Mouse (Mus musculus): Measurements from ENCODE around the gene Tulp4.

Tulp4 gene

DNA sequence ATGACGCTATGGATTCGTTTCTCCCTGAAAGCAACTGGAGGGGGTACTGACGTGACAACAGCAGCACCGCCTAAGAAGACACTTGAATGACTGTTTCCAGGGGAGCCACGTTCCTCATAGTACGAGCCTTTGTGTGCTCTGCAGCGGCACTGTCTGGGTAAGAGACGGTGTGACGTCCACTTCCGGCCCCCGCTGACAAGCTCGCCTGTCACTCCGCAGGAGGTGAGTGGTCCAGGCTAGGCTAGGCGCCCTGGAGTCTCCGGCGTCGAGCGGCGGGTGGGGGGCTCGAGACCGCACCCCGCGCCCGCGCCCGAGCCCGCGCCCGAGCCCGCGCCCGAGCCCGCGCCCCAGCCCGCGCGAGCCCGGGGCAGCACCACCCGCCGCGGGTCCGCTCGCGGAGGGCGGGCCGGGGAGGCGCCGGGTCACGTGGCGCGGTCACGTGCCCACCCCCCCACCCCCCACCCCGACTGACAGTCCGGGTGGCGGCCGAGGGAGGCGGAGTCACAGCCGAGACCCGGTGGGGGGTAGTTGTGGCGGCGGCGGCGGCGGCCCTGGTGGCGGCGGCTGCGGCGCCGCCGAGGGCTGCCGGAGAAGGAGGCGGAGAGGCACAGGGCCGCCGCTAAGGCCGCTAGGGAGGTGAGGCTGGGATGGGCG is at the start of gene Tulp4:
TSS of gene Tulp4 (plus strand) at position 77 of the 654 bp plus-strand sequence.
- DNase-seq (ENCODE audit: low spot score in 2 of 2): peak; percentile 81 to 84

DNA sequence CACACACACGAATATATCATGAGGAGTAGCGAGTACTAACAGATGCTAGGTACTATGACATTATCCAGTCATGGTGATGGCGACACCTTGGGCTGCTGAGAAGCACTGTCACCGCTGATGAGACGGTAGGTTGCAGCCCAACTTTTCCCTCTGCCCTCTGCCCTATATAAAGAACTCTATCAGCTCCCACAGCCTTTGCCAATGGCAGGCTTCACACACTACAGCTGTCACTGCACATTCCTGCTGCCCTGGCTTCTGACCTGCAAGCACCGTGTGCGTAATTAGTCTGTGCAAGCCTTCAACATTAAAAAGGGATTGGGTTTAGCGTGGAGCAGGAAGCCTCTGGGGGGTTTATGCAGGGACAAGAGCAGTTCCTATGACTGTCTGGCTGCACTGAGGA is 43.4 kb upstream of the Tulp4 start:
- no peak for DNase-seq (ENCODE audit: low spot score in 2 of 2)

DNA sequence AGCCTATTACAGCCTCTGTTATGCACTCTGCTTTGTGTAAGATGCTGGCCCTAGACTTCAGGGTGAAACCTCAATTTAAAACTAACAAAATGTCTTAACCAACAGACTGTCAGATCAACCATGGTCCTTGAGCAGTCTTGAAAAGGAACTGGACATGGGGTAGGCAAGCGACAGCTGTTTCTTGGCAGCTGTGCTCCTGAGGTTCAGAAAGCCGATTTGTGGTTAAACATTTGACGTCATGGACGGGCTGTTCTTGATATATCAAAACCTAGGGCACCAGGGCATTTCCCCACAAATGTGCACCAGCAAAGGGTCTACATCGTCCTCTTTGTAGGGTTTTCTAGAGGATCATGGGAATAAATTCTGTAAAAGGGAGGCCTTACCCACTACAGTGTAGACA is 42.7 kb upstream of the Tulp4 start:
- DNase-seq (ENCODE audit: low spot score in 2 of 2): no peak

DNA sequence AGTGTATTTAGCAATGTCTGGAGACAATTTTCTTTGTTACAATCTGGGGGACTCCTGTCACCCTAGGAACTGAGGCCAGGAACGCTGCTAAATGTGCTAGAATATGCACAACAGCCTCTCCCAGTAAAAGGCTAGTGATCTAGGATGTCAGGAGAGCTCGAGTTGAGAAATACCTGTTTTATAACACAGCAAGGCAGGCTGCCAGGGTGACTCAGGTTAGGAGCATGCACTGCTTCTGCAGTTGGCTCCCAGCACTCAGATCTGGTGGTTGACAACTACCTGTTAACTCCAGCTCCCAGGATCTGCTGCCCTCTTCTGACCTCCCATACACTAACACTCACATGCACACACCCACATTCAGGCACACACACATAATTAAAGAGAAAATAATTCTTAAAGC is 40.2 kb upstream of the Tulp4 start:
- DNase-seq (ENCODE audit: low spot score in 2 of 2): no peak

DNA sequence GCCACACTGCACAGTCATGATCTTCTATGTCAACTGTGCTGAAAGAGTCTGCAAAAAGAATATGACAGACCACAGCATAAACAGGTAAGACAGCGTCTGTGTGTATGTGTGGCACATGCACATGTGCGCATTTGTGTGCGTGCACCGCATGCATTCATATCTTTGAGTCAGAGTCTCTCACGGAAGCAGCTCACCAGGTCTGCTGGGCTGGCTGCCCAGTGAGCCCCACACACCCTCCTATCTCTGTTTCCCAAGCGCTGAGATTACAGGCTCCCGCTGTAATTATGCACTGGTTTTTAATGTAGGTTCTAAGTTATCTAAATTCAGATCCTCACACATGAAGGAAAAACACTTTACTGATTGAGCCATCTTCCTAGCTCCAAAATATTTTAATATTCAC is 38.6 kb upstream of the Tulp4 start:
- DNase-seq (ENCODE audit: low spot score in 2 of 2): no peak

DNA sequence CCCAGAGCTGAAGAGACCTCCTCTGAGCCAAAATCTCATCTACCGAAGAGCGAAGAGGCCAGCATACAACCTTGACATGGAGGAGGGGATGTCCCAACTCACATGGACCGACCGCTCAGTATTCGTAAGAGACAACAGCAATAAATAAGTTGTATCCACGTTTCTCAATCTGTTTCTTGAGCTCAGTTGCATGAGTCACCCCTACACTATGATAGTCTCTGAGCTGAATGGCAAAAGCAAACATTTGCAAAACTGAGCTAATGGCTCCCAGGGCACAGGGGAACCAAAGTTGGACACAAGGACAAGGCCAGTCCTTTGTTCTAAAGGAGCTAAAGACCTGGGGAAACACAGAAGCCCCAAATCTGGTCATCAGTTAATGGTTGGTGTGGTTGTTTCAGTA is 36.4 kb upstream of the Tulp4 start:
- no peak for DNase-seq (ENCODE audit: low spot score in 2 of 2)

DNA sequence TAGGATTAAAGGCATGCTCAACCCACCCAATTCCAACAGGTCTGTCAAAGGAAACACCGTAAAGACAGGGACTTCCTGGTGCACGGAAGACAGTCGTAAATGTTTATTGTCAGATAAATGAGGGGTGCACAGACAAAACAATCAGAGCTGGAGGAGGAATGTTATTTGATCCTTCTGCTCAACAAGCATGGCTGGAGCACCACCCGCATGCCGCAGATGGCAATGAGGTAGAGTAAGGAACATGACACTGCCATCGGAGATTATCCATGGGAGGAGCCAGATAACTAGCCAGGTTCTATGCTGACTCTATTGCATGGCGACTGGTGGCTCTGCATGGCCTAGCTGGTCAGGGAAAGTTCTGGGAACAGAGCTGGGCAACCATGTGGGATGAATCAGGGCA is 32.8 kb upstream of the Tulp4 start:
- DNase-seq (ENCODE audit: low spot score in 2 of 2): no peak

DNA sequence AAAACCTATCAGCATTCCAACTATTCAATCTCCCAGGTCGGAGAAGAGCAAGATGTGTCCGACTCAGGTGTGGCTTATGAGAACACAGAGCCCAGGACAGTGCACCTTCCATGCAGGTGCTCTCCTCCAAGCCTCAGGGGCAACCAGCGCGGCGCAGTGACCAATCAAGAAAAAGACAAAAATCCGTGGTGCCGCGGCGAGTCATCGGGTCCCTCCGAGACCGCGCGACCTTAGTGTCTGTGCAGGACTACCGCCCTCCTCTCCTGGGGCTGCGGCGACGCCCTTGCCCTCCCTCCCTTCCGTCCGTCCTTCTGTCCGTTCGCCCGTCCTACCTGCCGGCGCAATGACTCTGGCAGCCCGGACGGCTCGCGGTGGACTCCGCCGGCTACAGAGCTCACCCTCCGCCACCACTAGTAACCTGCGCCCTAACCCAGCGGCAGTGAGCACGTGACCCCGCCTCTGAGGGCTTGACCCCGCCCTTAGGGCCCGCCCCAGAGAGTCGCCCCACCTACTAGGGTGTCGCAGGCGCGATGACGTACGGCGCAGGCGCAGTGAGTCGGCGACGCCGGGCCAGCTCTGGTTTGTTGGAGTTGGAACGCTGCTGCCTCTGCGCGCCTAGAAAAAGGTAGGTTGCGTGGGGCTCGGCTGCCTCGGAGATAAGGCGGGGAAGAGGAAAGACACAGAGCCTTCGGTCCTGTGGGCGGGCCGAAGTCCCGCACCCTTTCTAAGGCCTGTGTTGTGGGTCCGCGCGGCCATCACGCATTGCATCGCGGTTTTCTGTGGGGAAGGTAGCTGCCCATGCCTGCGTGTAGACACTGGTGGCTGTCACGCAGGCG is 26.7 kb upstream of the Tulp4 start, which contains the start of the genes Serac1 and Gtf2h5:
TSS of gene Serac1 (minus strand) at position 455 of the 836 bp plus-strand sequence.
TSS of gene Gtf2h5 (plus strand) at position 500 of the 836 bp plus-strand sequence.
- peak; percentile 98 for DNase-seq (ENCODE audit: low spot score in 2 of 2)

DNA sequence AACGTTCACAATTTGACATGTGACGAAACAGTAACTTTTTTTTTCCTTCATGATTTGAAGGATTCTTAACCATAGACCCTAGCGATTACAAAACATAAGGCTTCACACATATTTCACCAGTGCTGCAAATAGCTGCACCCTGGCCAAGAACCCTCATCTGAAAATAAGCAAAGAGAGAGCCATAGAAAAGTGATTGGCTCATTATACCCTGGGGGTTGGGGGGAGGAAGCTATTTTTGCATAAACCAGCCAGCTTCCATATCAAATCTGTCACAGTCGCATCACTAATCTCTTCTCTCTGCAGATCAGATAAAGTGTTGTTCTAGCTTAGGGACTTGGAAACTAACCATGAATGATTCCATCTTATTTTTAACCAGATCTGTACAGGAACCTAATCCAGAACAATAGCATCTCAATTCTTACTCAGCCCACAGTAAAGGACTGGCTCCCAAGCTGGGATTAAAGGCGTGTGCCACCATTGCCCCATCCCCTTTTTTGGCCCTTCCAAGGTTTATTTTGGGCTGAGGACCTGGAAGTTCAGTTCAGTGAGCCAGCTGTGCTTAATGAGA is 22.8 kb upstream of the Tulp4 start:
- no peak for DNase-seq (ENCODE audit: low spot score in 2 of 2)

DNA sequence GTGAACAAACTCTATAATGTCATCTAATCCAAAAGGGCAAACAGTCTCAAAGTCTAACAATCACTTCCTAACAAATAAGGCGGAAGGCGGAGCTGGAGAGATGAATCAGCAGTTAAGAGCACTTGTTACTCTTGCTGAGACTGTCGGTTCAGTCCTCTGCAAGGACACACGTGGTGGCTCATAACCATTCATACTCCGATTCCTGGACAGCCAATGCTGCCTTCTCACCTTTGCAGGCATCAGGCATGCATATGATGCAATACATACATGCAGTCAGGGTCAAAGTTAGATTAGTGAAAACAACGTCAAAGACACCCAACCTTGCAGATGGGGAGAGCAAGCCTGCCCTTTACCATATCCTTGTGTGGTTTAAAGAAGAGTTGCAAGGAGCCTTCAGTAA is 14.6 kb upstream of the Tulp4 start:
- DNase-seq (ENCODE audit: low spot score in 2 of 2): no peak

DNA sequence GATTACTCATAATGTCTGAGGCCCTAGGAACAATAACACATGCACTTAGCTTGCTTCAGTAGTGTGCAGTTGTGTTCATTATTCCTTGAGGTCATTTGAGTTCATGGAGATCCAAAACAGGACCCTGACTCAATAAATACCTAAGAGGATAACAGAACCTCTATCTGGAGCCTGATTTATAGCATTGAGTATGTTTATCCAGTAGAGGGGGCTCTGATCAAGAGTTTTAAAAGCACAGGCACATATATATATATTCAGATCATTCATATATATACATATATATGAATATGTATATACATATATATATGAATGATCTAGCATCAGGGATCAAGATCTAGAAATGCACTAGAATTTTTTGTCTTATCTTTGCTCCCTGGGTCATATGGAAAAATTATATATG is 10.7 kb upstream of the Tulp4 start:
- no peak for DNase-seq (ENCODE audit: low spot score in 2 of 2)

DNA sequence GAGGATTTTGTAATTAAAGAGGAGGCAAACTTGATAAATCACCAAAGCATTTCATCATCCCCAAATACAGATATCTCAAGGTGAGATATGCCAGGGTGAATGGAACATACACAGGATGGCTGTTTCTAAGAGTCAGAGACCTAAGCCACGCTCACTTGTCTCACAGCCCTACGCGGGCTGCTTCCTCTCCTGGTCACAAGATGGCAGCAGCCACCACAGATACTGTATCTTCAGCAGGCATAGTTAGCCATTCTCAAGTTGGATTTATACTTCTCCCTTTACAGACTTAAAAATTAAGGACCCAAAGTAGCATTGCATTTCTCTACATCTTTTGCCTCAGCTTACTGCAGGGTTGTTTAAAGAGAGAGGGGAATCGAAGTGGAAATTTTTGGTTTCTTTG is 8.4 kb upstream of the Tulp4 start:
- DNase-seq (ENCODE audit: low spot score in 2 of 2): peak; percentile 67 to 77

DNA sequence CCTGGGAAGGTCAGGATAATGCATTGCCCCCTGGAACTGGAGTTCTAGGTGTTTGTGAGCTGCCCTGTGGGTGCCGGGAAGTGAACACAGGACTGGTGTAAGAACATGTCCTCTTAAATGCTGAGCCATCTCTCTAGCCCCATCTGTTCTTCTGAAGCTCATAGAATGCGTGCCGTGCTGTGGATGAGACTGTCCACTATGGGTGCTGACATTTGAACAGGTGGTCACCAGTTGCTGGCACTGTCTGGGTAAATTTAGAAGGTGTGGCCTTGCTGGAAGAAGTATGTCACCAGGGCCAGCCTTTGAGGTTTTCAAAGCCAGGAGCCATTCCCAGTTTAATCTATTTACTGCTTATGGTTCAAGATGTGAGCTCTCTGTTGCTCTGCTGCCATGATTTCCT is 4.0 kb upstream of the Tulp4 start:
- DNase-seq (ENCODE audit: low spot score in 2 of 2): no peak

DNA sequence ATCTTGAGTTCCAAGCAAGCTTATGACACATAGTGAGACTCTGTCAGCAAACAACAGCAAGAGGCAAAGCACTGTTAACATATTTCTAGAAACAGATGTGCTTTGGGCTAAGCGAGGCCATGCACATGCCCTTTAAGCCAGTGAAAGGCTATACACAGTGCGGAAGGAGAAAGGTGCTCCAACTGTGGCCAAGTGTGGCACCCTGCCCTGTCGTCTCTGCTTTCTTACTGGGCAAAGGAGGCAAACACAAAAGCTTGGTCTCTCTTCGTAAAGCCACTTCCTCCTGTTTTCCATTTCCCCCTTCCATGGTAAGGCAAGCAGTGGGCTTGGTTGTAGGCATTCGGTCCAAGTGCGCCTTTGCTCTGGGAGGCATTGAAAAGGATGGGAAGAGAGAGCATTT is 2.7 kb upstream of the Tulp4 start:
- no peak for DNase-seq (ENCODE audit: low spot score in 2 of 2)

DNA sequence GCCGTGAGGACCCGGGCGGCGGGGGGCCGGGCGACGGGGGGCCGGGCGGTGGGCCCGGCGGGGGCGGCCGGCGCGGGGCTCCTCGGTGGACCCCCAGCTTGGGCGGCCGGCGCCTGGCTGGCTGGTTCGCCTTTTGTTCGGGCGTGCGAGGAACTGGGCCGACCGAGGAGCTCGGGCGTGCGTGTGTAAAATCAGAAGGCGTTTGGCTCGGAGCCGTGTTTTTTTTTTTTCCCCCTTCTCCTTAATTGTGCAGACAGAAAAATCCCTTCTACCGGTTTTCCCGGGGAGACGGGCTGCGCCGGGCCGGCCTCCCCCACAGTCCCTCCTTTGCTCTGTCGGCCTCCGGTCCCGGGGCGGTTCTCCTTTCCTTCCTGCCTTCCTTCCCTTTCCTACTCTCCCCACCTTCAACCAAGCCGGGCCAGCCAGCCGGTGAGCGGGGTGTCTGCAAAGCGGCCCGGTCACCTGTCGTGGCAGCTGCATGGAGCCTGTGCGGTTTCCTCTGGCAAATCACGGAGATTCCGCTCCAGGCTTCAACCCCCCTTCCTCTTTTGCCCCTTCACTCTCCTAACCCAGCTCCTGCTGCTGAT is 871 bp downstream of the Tulp4 start:
- peak; percentile 43 to 53 for DNase-seq (ENCODE audit: low spot score in 2 of 2)

DNA sequence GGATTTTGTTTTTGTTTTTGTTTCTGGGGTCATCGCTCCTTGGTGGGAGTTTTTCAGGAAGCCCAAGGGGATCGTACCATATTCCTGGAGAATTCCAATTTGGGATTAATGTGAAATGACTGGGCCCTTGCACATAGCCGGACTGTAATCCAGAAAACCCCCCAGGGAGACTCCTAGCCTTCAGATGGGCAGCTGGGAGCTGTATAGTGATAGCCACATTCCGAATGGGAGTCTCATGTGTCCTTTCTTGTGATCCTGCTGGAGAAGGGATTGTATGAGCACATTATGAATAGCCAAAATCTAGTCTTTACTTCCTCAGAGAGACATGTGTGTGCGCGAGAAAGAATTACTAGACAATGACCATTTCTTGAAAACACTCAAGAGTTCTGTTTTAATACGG is 1.9 kb downstream of the Tulp4 start:
- DNase-seq (ENCODE audit: low spot score in 2 of 2): no peak

DNA sequence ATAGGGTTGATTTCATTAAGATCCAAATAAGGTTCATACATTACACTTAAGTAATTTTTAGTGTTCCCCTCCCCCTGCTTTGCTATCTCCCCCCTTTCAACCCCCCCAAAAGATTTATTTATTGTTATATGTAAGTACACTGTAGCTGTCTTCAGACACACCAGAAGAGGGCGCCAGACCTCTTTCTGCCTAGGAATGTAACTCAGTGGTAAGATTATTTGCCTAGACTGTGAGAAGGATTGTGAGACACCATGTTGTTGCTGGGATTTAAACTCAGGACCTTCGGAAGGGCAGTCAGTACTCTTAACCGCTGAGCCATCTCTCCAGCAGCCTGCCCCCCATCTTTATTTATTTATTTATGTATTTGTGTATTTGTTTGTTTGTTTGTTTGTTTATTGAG is 4.7 kb downstream of the Tulp4 start:
- peak in 1 of 2 experiments; percentile 23 for DNase-seq (ENCODE audit: low spot score in 2 of 2)

DNA sequence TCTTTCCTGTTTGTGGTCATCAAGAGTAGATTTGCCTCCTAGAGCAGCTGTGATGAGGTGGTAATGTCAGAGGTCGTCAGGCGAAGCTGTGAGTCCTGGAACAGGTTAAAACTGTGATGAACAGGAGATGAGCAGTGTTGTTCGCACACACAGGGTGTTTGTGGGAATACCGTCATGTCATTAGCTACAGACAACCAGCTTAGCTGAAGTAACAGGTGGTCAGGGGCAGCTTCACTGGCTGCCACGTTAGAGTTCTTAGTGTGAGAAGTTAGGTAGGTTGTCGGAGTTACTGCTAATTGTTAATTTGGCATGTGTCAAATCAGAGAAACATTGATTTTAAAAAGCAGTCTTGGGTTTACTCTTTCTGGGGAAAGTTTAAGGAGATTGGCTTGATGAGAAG is 7.4 kb downstream of the Tulp4 start:
- no peak for DNase-seq (ENCODE audit: low spot score in 2 of 2)

DNA sequence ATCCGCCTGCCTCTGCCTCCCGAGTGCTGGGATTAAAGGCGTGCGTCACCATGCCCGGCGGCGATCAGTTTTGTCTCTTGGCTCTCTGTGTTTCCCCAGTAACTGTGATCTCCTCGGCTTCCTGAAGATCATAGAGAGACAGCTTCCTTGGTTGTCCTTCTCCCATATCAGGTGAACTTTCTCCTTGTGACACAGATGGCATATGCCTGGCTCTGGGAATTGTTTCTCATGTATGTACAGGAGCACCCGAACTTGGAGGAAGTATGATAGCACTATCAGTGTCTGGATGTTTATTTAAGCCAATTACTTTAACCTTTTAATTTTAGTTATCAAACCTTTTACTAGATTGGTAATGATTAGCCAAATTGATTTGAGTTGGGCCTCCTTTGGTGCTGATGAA is 8.8 kb downstream of the Tulp4 start:
- DNase-seq (ENCODE audit: low spot score in 2 of 2): no peak

DNA sequence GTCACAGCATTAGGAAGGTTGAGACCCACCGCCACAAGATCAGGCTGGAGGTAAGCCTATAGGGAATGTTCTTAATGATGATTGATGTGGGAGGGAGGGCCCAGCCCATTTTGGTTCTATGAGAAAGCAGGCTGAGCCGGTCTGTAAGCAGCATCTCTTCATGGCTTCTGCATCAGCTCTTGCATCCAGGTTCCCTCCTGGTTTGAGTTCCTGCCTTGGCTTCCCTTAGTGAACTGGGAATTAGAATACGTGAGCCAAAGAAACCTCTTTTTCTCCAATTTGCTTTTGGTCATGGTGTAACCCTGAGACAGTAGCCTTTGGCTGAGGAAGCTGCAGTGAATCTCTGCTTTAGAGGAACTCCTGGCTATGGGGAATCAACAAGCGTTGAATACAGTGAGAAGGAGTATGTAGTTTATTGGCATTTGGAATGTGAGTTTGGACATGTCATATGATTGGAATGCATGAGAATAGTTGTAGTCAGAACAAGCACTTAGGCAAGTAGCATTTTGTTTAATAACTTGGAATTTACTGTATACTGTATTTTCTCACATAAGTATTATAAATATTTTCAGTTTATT is 11.0 kb downstream of the Tulp4 start:
- no peak for DNase-seq (ENCODE audit: low spot score in 2 of 2)

DNA sequence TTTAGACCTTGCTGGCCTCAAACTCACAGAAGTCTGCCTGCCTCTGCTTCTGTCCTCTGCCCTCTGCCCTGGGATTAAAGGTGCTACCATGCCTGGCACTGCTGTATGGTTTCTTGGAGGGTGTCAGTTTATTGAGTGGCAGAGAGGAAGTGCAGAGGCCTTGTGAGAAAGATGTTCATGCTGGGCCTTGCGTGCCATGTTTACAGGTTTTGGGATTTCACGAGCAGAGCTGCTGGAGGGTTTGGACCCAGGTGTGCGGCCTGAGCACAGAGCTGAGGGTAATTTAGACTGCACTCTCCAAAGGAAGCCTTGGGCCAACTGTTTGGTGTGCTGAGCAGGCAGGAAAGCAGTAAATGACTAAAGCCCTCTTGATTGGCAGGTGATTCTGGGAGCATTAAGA is 11.7 kb downstream of the Tulp4 start:
- no peak for DNase-seq (ENCODE audit: low spot score in 2 of 2)

DNA sequence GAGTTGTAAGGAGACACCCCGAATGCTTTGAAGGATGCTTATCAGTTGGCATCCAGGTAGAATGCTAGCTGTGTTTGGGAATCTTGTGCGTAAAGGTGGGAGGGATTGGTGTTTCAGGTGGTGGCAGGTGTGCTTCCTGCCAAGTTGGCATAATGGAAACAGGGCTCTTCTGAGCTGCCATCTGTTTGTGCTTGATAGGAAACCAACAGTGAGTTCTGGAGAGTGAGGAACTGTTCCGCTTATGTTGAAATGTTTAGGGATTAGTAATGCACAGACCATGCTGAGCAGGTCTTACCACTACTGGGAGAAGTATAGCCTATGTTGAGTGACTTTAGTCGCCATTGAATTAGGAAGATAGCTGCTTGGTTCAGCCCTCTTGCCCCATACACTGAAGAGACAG is 12.6 kb downstream of the Tulp4 start:
- DNase-seq (ENCODE audit: low spot score in 2 of 2): no peak

Data from right cerebral cortex, adult 2 months (tissue).